Mouse (Mus musculus): Measurements from ENCODE around the gene Sult2b1.

- TF ChIP-seq GATA1 (IDR thresholded peaks at IDR 0.05; ENCODE audit: low read length) (no peak), TAL1 (IDR thresholded peaks at IDR 0.05; ENCODE audit: low read length) (no peak)
Observed at GRCm38 (mm10) chr7:45721642-45722347, 62.7 kb downstream of the Sult2b1 start.
